10 mouse cellular contexts compared by ENCODE assay signal in genomic region chr14:60739155-60739554, GRCm38 (mm10). TPM values are rescaled to one million over a fixed set of nuclear protein-coding genes. Genes with fewer than 3 reads are reported as not detected.
DNase-seq lines count a peak whose midpoint lies in the region; ATAC-seq and TF ChIP-seq lines count a peak whose summit lies in the region.
"Had no signal": no experiment of that assay in that cellular context is flagged by ENCODE, and none has a peak within 500 bp of the region (broad histone marks: within the 10 kb centered on the region; RNA-seq: fewer than 3 reads in every experiment).

No protein-coding gene starts in this region.

- no peak for ATAC-seq in heart, postnatal 0 days (ENCODE audit: insufficient read depth, low read depth)
- ATAC-seq in neural tube, embryonic 13.5 days (ENCODE audit: low read depth): no peak
- ATAC-seq in forebrain, embryonic 13.5 days: 0 out of 2 replicates have a peak, but pooled peaks have one; percentile 17
- no peak for ATAC-seq in limb, embryonic 12.5 days (ENCODE audit: insufficient number of reproducible peaks, insufficient read depth, low FRiP score, low TSS enrichment, low read depth)
- ATAC-seq in cerebellum, adult (ENCODE audit: insufficient number of reproducible peaks, low FRiP score, low TSS enrichment): no peak

- no peaks in the 10 kb centered on the region for H3K9me3 ChIP-seq in heart, postnatal 0 days (replicated peaks; ENCODE audit: control insufficient read depth, low read length)
- H3K9me3 ChIP-seq in neural tube, embryonic 13.5 days: no peaks in the 10 kb centered on the region
- no peaks in the 10 kb centered on the region for H3K9me3 ChIP-seq in forebrain, embryonic 13.5 days (replicated peaks)
- H3K9me3 ChIP-seq in limb, embryonic 12.5 days: no peaks in the 10 kb centered on the region

- intact Hi-C loops in heart, postnatal 14 days (cut with DNase I): no loop called here

- DNase-seq in heart, postnatal 0 days (ENCODE audit: low spot score): no peak
- DNase-seq in heart, postnatal 14 days: no peak
- DNase-seq in neural tube, embryonic 10.5 days (ENCODE audit: extremely low spot score, low spot score): no peak
- no peak for DNase-seq in cerebellum, adult 11-12 months

- peaks cover 89% of the 10 kb centered on the region for H3K4me1 ChIP-seq in heart, postnatal 0 days (ENCODE audit: control insufficient read depth, insufficient read depth)
- peaks cover 80% of the 10 kb centered on the region for H3K4me1 ChIP-seq in neural tube, embryonic 13.5 days (replicated peaks)
- peaks cover 82% of the 10 kb centered on the region for H3K4me1 ChIP-seq in forebrain, embryonic 13.5 days
- H3K4me1 ChIP-seq in limb, embryonic 12.5 days (replicated peaks): peaks cover 67% of the 10 kb centered on the region

- 5% methylated on average over 3 of the region's 9 CpGs for WGBS in heart, postnatal 0 days
- WGBS in neural tube, embryonic 13.5 days: 29% methylated on average over 6 of the region's 9 CpGs
- 11% methylated on average over 6 of the region's 9 CpGs for WGBS in forebrain, embryonic 13.5 days
- WGBS in limb, embryonic 12.5 days: 7% methylated on average over 8 of the region's 9 CpGs

- peak overlapping the region; percentile 94; the same call in 1 of the 2 replicates for H3K27ac ChIP-seq in heart, postnatal 0 days (ENCODE audit: low read depth)
- H3K27ac ChIP-seq in neural tube, embryonic 13.5 days (replicated peaks): peak overlapping the region; percentile 56; the same call in 1 of the 2 replicates
- H3K27ac ChIP-seq in forebrain, embryonic 13.5 days: peak overlapping the region; percentile 71
- peak overlapping the region; percentile 90 for H3K27ac ChIP-seq in limb, embryonic 12.5 days

- no peaks in the 10 kb centered on the region for H3K36me3 ChIP-seq in heart, postnatal 0 days (replicated peaks; ENCODE audit: control insufficient read depth, insufficient read depth, low read length)
- no peaks in the 10 kb centered on the region for H3K36me3 ChIP-seq in neural tube, embryonic 13.5 days
- H3K36me3 ChIP-seq in forebrain, embryonic 13.5 days (ENCODE audit: poor library complexity, severe bottlenecking): peaks cover 4% of the 10 kb centered on the region; the same call in 1 of the 2 replicates
- no peaks in the 10 kb centered on the region for H3K36me3 ChIP-seq in limb, embryonic 12.5 days

- H3K4me2 ChIP-seq in heart, postnatal 0 days (ENCODE audit: low read depth, low read length): no peak overlapping the region
- H3K4me2 ChIP-seq in neural tube, embryonic 13.5 days: no peak overlapping the region
- no peak overlapping the region for H3K4me2 ChIP-seq in forebrain, embryonic 13.5 days
- H3K4me2 ChIP-seq in limb, embryonic 12.5 days: 0 out of 2 replicates have a peak overlapping the region, but pooled peaks have one; percentile 7

- no peak for TF ChIP-seq EP300 in heart, postnatal 0 days (IDR thresholded peaks at IDR 0.05; ENCODE audit: low read depth)

- H3K4me3 ChIP-seq in heart, postnatal 0 days (ENCODE audit: low read depth, low read length): no peak overlapping the region
- H3K4me3 ChIP-seq in neural tube, embryonic 13.5 days: no peak overlapping the region
- H3K4me3 ChIP-seq in forebrain, embryonic 13.5 days: no peak overlapping the region
- H3K4me3 ChIP-seq in limb, embryonic 12.5 days (replicated peaks): no peak overlapping the region

- no peak overlapping the region for H3K9ac ChIP-seq in heart, postnatal 0 days (replicated peaks; ENCODE audit: low read depth, low read length)
- H3K9ac ChIP-seq in neural tube, embryonic 13.5 days: no peak overlapping the region
- H3K9ac ChIP-seq in forebrain, embryonic 13.5 days: no peak overlapping the region
- no peak overlapping the region for H3K9ac ChIP-seq in limb, embryonic 12.5 days (replicated peaks)

- H3K27me3 ChIP-seq in heart, postnatal 0 days (ENCODE audit: control insufficient read depth, insufficient read depth, low read length): no peaks in the 10 kb centered on the region
- no peaks in the 10 kb centered on the region for H3K27me3 ChIP-seq in neural tube, embryonic 13.5 days
- H3K27me3 ChIP-seq in forebrain, embryonic 13.5 days: no peaks in the 10 kb centered on the region
- H3K27me3 ChIP-seq in limb, embryonic 12.5 days: no peaks in the 10 kb centered on the region

- TF ChIP-seq CTCF in heart, postnatal 0 days (IDR thresholded peaks at IDR 0.05; ENCODE audit: low read depth): no peak

RNA-seq across cellular contexts. Expression of gene C1qtnf9, which starts 28.8 kb away (rescaled TPM):
- total RNA-seq in heart, postnatal 0 days (2014; rRNA removed; ENCODE audit: low replicate concordance): 2.2 and 2.8 TPM in 2 replicates
- 4.6 and 5.4 TPM in 2 replicates for polyA plus RNA-seq in heart, postnatal 0 days (2015; fragmentation: Nextera tagmentation; extraction: Ambion mirVana)
- 10 to 100 TPM; 42.8 to 43.8 TPM for total RNA-seq in heart, postnatal 14 days (2021)
- 0.10 and 0.25 TPM in 2 replicates for polyA plus RNA-seq in neural tube, embryonic 13.5 days (2015; fragmentation: Nextera tagmentation; extraction: Ambion mirVana)
- 0.22 and 0.39 TPM in 2 replicates for polyA plus RNA-seq in forebrain, embryonic 13.5 days (2015; fragmentation: Nextera tagmentation; extraction: Ambion mirVana)
- 0.45 and 0.50 TPM in 2 replicates for polyA plus RNA-seq in limb, embryonic 12.5 days (2016; fragmentation: Nextera tagmentation; extraction: Ambion mirVana)
- total RNA-seq: hematopoietic stem cell, adult 5-6 weeks had no signal
- polyA plus RNA-seq: embryonic facial prominence, embryonic 11.5 days had no signal

RNA-seq across cellular contexts. Expression of gene Mipep, which starts 45.2 kb away (rescaled TPM):
- 49.1 and 60.9 TPM in 2 replicates for total RNA-seq in heart, postnatal 0 days (2014; rRNA removed; ENCODE audit: low replicate concordance)
- polyA plus RNA-seq in heart, postnatal 0 days (2015; fragmentation: Nextera tagmentation; extraction: Ambion mirVana): 29.2 and 29.3 TPM in 2 replicates
- 10 to 100 TPM; 51.6 to 52.2 TPM for total RNA-seq in heart, postnatal 14 days (2021)
- 16.1 and 16.9 TPM in 2 replicates for polyA plus RNA-seq in neural tube, embryonic 13.5 days (2015; fragmentation: Nextera tagmentation; extraction: Ambion mirVana)
- 18.3 and 19.5 TPM in 2 replicates for polyA plus RNA-seq in forebrain, embryonic 13.5 days (2015; fragmentation: Nextera tagmentation; extraction: Ambion mirVana)
- polyA plus RNA-seq in limb, embryonic 12.5 days (2016; fragmentation: Nextera tagmentation; extraction: Ambion mirVana): 23.7 and 24.3 TPM in 2 replicates
